Mouse (Mus musculus) lung, embryonic 16.5 days (tissue): Measurements from ENCODE around the gene Phgr1. TPM values are rescaled to one million over a fixed set of nuclear protein-coding genes. Genes with fewer than 3 reads are reported as not detected.

Source experiments
- ATAC-seq: fragments of 200-750 bp; cut with Nextera tagmentation; 2 replicates; pipeline ENCODE4 v1.8.0; 2017; ENCODE audit warnings: low read depth, mild to moderate bottlenecking, moderate library complexity
- H3K27ac ChIP-seq: fragments of 300-500 bp; sonication (generic); 2 replicates; pipeline ENCODE4 v1.5.1; 2014; ENCODE audit warnings: mild to moderate bottlenecking, control low read depth, low read length
- H3K27me3 ChIP-seq: fragments of 300-500 bp; sonication (generic); 2 replicates; pipeline ENCODE4 v1.6.1; 2014; ENCODE audit warnings: low read depth, low read length, mixed read lengths; ENCODE audit not compliant: control insufficient read depth, insufficient read depth
- H3K36me3 ChIP-seq: fragments of 300-500 bp; sonication (generic); 2 replicates; pipeline ENCODE4 v1.6.1; 2014; ENCODE audit warnings: low read length; ENCODE audit not compliant: control insufficient read depth, insufficient read depth
- H3K4me1 ChIP-seq: fragments of 300-500 bp; sonication (generic); replicated peaks from 2 replicates; pipeline ENCODE4 v1.6.1; 2014; ENCODE audit warnings: low read length, mixed read lengths; ENCODE audit not compliant: control insufficient read depth, insufficient read depth
- H3K4me2 ChIP-seq: fragments of 300-500 bp; sonication (generic); 2 replicates; pipeline ENCODE4 v1.6.1; 2014; ENCODE audit warnings: low read depth, low read length, control low read depth
- H3K4me3 ChIP-seq: fragments of 300-500 bp; sonication (generic); 2 replicates; pipeline ENCODE4 v1.5.1; 2014; ENCODE audit warnings: mild to moderate bottlenecking, low read length, control low read depth
- H3K9ac ChIP-seq: fragments of 300-500 bp; sonication (generic); 2 replicates; pipeline ENCODE4 v1.6.1; 2014; ENCODE audit warnings: low read length, control low read depth
- H3K9me3 ChIP-seq: fragments of 300-500 bp; sonication (generic); 2 replicates; pipeline ENCODE4 v1.6.1; 2016; ENCODE audit warnings: low read length; ENCODE audit not compliant: control insufficient read depth
- WGBS: fragments of 180-500 bp; shearing (Covaris S2); extraction: QIAGEN DNeasy Blood & Tissue Kit; methylation state at CpG from one replicate; pipeline ENCODE4 v1.1.7; 2014; 5-methylcytosine and 5-hydroxymethylcytosine counted together
- polyA plus RNA-seq: library from polyadenylated mRNA; unstranded; fragments of >200 nt; fragmentation: Nextera tagmentation; extraction: Ambion mirVana; gene quantifications from 2 replicates; pipeline ENCODE4 v1.2.1, GENCODE M21; 2015

Gene Phgr1
- polyA plus RNA-seq, 1 experiment from 2014 or later, result 0.31 TPM

DNA sequence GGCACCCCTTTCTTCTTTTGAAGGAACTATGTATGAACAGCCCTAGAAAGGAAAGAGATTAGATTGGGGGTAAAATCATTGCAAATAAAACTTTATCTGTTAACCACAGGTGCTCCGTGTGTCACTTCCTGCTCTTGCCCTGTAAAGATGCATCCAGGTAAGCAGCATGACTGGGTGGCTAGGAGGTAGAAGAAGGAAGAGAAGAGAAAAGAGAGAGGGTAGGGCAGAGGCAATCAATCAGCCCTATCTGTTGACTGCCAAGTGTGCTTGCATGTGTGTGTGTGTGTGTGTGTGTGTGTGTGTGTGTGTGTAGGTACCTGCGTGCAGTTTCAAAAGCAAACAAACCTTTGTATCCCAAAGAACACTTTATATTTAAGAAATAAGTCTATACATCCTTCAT lies 2.0 kb downstream of the Phgr1 start:
- no peak overlapping the region for H3K27ac ChIP-seq
- ATAC-seq, result no peak
- H3K36me3 ChIP-seq, result no peaks in the 10 kb centered on the region
- H3K9ac ChIP-seq, result no peak overlapping the region
- no peaks in the 10 kb centered on the region for H3K27me3 ChIP-seq
- H3K9me3 ChIP-seq, result peaks cover 1% of the 10 kb centered on the region; the same call in 1 of the 2 replicates
- WGBS, result 65% methylated on average over 2 of the region's 2 CpGs
- peaks cover 14% of the 10 kb centered on the region for H3K4me1 ChIP-seq
- H3K4me3 ChIP-seq, result no peak overlapping the region
- H3K4me2 ChIP-seq, result no peak overlapping the region

DNA sequence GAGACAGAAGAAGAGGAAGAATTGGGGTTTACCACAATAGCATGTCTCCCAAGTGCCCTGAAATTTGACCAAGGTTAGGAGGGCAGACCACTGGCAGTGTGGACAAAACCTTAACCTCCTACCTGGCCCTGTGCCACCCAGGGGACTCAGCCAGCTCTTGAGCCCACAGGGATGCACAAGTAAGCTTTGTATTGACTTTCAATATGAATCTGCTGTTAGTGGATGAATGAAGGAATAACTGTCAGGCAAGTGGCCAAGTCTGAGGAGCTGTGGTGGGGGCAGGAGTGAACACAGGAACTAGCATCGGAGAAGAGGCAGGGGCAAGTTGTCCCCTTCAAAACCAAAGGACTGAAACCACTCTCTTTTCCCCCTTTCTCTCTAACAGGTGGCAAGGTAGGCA lies 2.8 kb downstream of the Phgr1 start:
- ATAC-seq, result 0 out of 2 replicates have a peak, but pooled peaks have one; percentile 23
- Histone ChIP-seq H3K27me3 (no peaks in the 10 kb centered on the region), H3K4me1 (peaks cover 18% of the 10 kb centered on the region), H3K4me2 (no peak overlapping the region), H3K9ac (no peak overlapping the region), H3K27ac (peak overlapping the region; percentile 34), H3K4me3 (no peak overlapping the region), H3K36me3 (no peaks in the 10 kb centered on the region), H3K9me3 (no peaks in the 10 kb centered on the region)
- 14% methylated on average over 1 of the region's 1 CpGs for WGBS

DNA sequence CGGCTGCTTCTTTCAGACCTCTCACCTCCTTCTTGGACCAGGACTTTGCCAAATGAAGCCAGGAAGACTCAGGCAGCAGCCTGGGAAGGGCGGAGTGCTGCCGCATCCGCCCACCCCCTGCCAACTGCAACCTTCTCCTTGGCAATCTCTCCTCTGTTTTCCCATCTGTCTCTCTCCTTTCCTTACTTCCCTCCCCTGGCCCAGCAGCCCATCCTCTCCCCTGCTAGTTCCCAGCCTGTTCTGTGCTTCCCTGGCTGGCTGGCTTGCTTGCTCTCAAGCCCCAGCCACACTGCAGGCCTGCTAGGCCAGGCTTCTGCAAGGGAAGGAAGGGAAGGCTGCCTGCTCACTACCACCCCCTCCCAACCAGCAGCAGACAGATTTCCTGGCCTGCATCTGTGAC lies 3.3 kb downstream of the Phgr1 start:
- no peak overlapping the region for H3K4me3 ChIP-seq
- 34% methylated on average over 3 of the region's 4 CpGs for WGBS
- no peaks in the 10 kb centered on the region for H3K36me3 ChIP-seq
- peaks cover 18% of the 10 kb centered on the region for H3K4me1 ChIP-seq
- peak; percentile 27; the same call in 1 of the 2 replicates for ATAC-seq
- H3K27me3 ChIP-seq, result no peaks in the 10 kb centered on the region
- H3K27ac ChIP-seq, result peak overlapping the region; percentile 34
- H3K9ac ChIP-seq, result no peak overlapping the region
- no peak overlapping the region for H3K4me2 ChIP-seq
- no peaks in the 10 kb centered on the region for H3K9me3 ChIP-seq

GRCm38 (mm10) chr2:118776295-118776694 lies 3.7 kb downstream of the Phgr1 start:
- H3K4me1 ChIP-seq, result peaks cover 18% of the 10 kb centered on the region
- WGBS, result 65% methylated on average over 2 of the region's 2 CpGs
- peak overlapping the region; percentile 34 for H3K27ac ChIP-seq
- ATAC-seq, result no peak
- no peak overlapping the region for H3K4me2 ChIP-seq
- no peaks in the 10 kb centered on the region for H3K36me3 ChIP-seq
- no peaks in the 10 kb centered on the region for H3K9me3 ChIP-seq
- no peaks in the 10 kb centered on the region for H3K27me3 ChIP-seq
- no peak overlapping the region for H3K4me3 ChIP-seq
- H3K9ac ChIP-seq, result no peak overlapping the region

GRCm38 (mm10) chr2:118778418-118778817 lies 5.8 kb downstream of the Phgr1 start:
- H3K36me3 ChIP-seq, result no peaks in the 10 kb centered on the region
- H3K27me3 ChIP-seq, result no peaks in the 10 kb centered on the region
- H3K9me3 ChIP-seq, result no peaks in the 10 kb centered on the region
- H3K4me1 ChIP-seq, result peaks cover 18% of the 10 kb centered on the region
- WGBS, result 69% methylated on average over 4 of the region's 4 CpGs
- no peak overlapping the region for H3K9ac ChIP-seq
- ATAC-seq, result no peak
- no peak overlapping the region for H3K4me2 ChIP-seq
- H3K4me3 ChIP-seq, result no peak overlapping the region
- H3K27ac ChIP-seq, result no peak overlapping the region

GRCm38 (mm10) chr2:118779065-118779464 lies 6.5 kb downstream of the Phgr1 start:
- no peaks in the 10 kb centered on the region for H3K9me3 ChIP-seq
- H3K4me3 ChIP-seq, result peak overlapping the region; percentile 38
- no peaks in the 10 kb centered on the region for H3K27me3 ChIP-seq
- 10% methylated on average over 10 of the region's 10 CpGs for WGBS
- ATAC-seq, result peak; percentile 15; the same call in 1 of the 2 replicates
- H3K4me2 ChIP-seq, result peak overlapping the region; percentile 69
- peak overlapping the region; percentile 34; the same call in 1 of the 2 replicates for H3K9ac ChIP-seq
- H3K36me3 ChIP-seq, result no peaks in the 10 kb centered on the region
- H3K27ac ChIP-seq, result no peak overlapping the region
- peaks cover 18% of the 10 kb centered on the region for H3K4me1 ChIP-seq

GRCm38 (mm10) chr2:118779504-118780480 lies 7.2 kb downstream of the Phgr1 start, which contains the start of gene Disp2:
Gene Disp2, plus strand, starts transcription at chr2:118779719.
- H3K9ac ChIP-seq, result peak within 1 kb of the TSS; percentile 34; the same call in 1 of the 2 replicates
- WGBS, result 10% methylated on average over 39 of the region's 39 CpGs

GRCm38 (mm10) chr2:118781115-118781514 lies 8.5 kb downstream of the Phgr1 start:
- 54% methylated on average over 1 of the region's 1 CpGs for WGBS
- H3K4me3 ChIP-seq, result no peak overlapping the region
- no peaks in the 10 kb centered on the region for H3K36me3 ChIP-seq
- no peak overlapping the region for H3K27ac ChIP-seq
- H3K9me3 ChIP-seq, result no peaks in the 10 kb centered on the region
- H3K9ac ChIP-seq, result no peak overlapping the region
- H3K27me3 ChIP-seq, result no peaks in the 10 kb centered on the region
- H3K4me2 ChIP-seq, result no peak overlapping the region
- no peak for ATAC-seq
- H3K4me1 ChIP-seq, result peaks cover 7% of the 10 kb centered on the region

More at GRCm38 (mm10) chr2:118779504-118780480, 7.2 kb downstream of the Phgr1 start, which contains the start of gene Disp2:
- no peaks in the 10 kb centered on the region for H3K36me3 ChIP-seq
- no peaks in the 10 kb centered on the region for H3K9me3 ChIP-seq
- H3K4me1 ChIP-seq, result peaks cover 18% of the 10 kb centered on the region
- no peak within 1 kb of the TSS for H3K27ac ChIP-seq
- H3K4me3 ChIP-seq, result peak within 1 kb of the TSS; percentile 38
- H3K4me2 ChIP-seq, result peak within 1 kb of the TSS; percentile 69
- H3K27me3 ChIP-seq, result no peaks in the 10 kb centered on the region
- ATAC-seq, result peak; percentile 93

- H3K9me3 ChIP-seq, result no peaks in the 10 kb centered on the region
- ATAC-seq, result peak; percentile 27; the same call in 1 of the 2 replicates
- WGBS, result 47% methylated on average over 4 of the region's 4 CpGs
- no peak overlapping the region for H3K4me2 ChIP-seq
- H3K36me3 ChIP-seq, result no peaks in the 10 kb centered on the region
- no peak overlapping the region for H3K27ac ChIP-seq
- no peak overlapping the region for H3K9ac ChIP-seq
- H3K4me3 ChIP-seq, result no peak overlapping the region
- peaks cover 7% of the 10 kb centered on the region for H3K4me1 ChIP-seq
- no peaks in the 10 kb centered on the region for H3K27me3 ChIP-seq
Measured at GRCm38 (mm10) chr2:118782303-118782702, 9.7 kb downstream of the Phgr1 start.
